Mouse (Mus musculus): ENCODE measurements at regions not wholly inside any gene's neighbourhood (a gene's known extent, or its start where the extent isn't known, plus 50 kb on each side); places are given as distances from the start of the nearest gene placed in this dataset.

DNA sequence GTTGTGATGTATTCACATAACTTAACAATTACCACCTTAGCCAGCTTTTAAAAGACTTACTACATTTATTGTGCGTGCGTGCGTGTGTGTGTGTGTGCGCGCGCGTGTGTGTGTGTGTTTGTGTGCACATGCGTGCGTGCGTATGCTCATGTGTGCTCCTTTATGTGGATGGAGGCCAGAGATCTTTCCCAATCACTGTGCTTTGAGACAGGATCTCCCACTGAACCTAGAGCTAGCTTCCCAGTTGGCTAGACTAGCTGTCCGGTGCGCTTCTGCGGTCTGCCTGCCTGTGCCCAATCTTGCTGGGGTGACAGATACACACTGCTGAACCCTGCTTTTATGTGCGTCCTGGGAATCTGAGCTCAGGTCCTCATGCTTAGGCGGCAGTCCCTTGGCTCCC, 50.1 kb upstream of the Arhgap29 start:
- TF ChIP-seq ELF1 (IDR thresholded peaks at IDR 0.05; ENCODE audit: low read depth, low read length) (no peak), CTCF (IDR thresholded peaks at IDR 0.05 in 2 of 3, conservative IDR thresholded peaks at IDR 0.05 in 1 of 3; ENCODE audit: control insufficient read depth in 1 of 3, insufficient read depth in 1 of 3, low read depth in 2 of 3, low read length in 3 of 3, poor library complexity in 1 of 3, severe bottlenecking in 1 of 3) (no peak), RAD21 (IDR thresholded peaks at IDR 0.05; ENCODE audit: low read depth, low read length) (no peak), NRF1 (IDR thresholded peaks at IDR 0.05; ENCODE audit: insufficient read depth, low read depth, low read length, poor library complexity, severe bottlenecking) (no peak), HCFC1 (IDR thresholded peaks at IDR 0.05; ENCODE audit: low read depth, low read length) (no peak), GATA1 (IDR thresholded peaks at IDR 0.05; ENCODE audit: low read depth, low read length) (no peak), SMC3 (IDR thresholded peaks at IDR 0.05; ENCODE audit: low read depth, low read length) (no peak)
